Mouse (Mus musculus): Measurements from ENCODE around the gene Dbt. TPM values are rescaled to one million over a fixed set of nuclear protein-coding genes. Genes with fewer than 3 reads are reported as not detected.

The Dbt gene
- polyA plus RNA-seq (2015; fragmentation: Nextera tagmentation; extraction: Ambion mirVana): 13.3 and 14.6 TPM in 2 replicates

- Histone ChIP-seq H3K27me3 (no peaks in the 10 kb centered on the region), H3K9ac (replicated peaks) (peak within 1 kb of the TSS; percentile 61), H3K4me1 (peaks cover 17% of the 10 kb centered on the region), H3K4me3 (peak within 1 kb of the TSS; percentile 64), H3K36me3 (0 out of 2 replicates have a peak, but pooled peaks cover 3% of the 10 kb centered on the region), H3K9me3 (no peaks in the 10 kb centered on the region), H3K4me2 (replicated peaks) (peak within 1 kb of the TSS; percentile 73), H3K27ac (replicated peaks) (peak within 1 kb of the TSS; percentile 55)
- ATAC-seq (replicated peaks): peak; percentile 95
- WGBS: under 1% methylated on average over 36 of the region's 36 CpGs
These were observed at the start of gene Dbt for GRCm38 (mm10) chr3:116512904-116513716. Dbt (plus strand) TSS chr3:116513070.

DNA sequence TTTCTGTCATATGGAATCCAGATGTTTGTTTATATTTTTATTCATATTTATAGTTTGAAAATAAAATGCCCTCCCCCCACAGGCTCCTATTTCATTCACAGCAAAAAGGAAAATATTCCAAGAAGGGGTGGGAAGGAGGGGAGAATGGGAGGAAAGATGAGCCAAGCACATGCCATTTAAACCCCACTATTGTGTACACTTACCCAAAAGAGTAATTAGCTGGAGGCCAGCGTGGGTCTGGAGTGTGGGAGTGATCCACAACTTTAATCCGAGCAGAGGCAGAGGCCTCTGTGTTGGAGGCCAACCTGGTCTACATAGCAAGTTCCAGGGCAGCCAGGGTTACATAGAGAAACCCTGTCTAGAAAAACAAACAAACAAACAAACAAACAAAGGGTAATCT is 48.6 kb upstream of the Dbt start:
- 16% methylated on average over 2 of the region's 2 CpGs for WGBS
- H3K9ac ChIP-seq (replicated peaks): no peak overlapping the region
- no peak for ATAC-seq (replicated peaks)
- no peak overlapping the region for H3K27ac ChIP-seq (replicated peaks)
- H3K9me3 ChIP-seq: no peaks in the 10 kb centered on the region
- H3K4me3 ChIP-seq: no peak overlapping the region
- H3K27me3 ChIP-seq: no peaks in the 10 kb centered on the region
- no peaks in the 10 kb centered on the region for H3K4me1 ChIP-seq
- no peak overlapping the region for H3K4me2 ChIP-seq (replicated peaks)
- no peaks in the 10 kb centered on the region for H3K36me3 ChIP-seq

DNA sequence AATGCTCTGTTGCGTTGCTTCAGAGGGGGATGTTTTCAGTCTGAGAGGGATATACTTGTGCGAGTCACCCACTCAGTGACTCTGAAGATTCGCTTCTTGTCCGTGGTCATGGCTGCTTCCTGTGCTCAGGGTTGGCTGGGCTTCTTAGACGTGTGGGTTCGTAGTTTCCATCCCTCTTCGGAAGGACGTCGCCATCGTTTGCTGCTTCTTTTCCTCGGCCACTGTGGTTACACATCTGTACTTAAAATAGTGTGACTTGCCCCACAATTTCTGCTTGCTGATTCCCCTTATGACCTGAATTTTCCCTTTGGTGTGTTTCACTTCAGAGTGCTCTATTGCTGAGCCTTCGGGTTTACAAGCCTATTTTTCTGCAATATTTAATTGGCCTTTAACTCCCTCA is 47.2 kb upstream of the Dbt start:
- H3K9me3 ChIP-seq: no peaks in the 10 kb centered on the region
- no peak overlapping the region for H3K4me3 ChIP-seq
- no peak overlapping the region for H3K9ac ChIP-seq (replicated peaks)
- no peak overlapping the region for H3K27ac ChIP-seq (replicated peaks)
- WGBS: 93% methylated on average over 12 of the region's 12 CpGs
- no peak for ATAC-seq (replicated peaks)
- H3K4me1 ChIP-seq: no peaks in the 10 kb centered on the region
- no peak overlapping the region for H3K4me2 ChIP-seq (replicated peaks)
- H3K27me3 ChIP-seq: no peaks in the 10 kb centered on the region
- no peaks in the 10 kb centered on the region for H3K36me3 ChIP-seq

GRCm38 (mm10) chr3:116474602-116475001 is 38.3 kb upstream of the Dbt start:
- no peak overlapping the region for H3K9ac ChIP-seq (replicated peaks)
- no peaks in the 10 kb centered on the region for H3K4me1 ChIP-seq
- no peaks in the 10 kb centered on the region for H3K36me3 ChIP-seq
- WGBS: 59% methylated on average over 11 of the region's 11 CpGs
- no peaks in the 10 kb centered on the region for H3K9me3 ChIP-seq
- no peaks in the 10 kb centered on the region for H3K27me3 ChIP-seq
- no peak overlapping the region for H3K4me3 ChIP-seq
- no peak overlapping the region for H3K27ac ChIP-seq (replicated peaks)
- ATAC-seq (replicated peaks): no peak
- no peak overlapping the region for H3K4me2 ChIP-seq (replicated peaks)

- WGBS: 69% methylated on average over 5 of the region's 5 CpGs
- no peak overlapping the region for H3K9ac ChIP-seq (replicated peaks)
- no peak overlapping the region for H3K4me3 ChIP-seq
- no peak overlapping the region for H3K27ac ChIP-seq (replicated peaks)
- no peaks in the 10 kb centered on the region for H3K36me3 ChIP-seq
- no peak for ATAC-seq (replicated peaks)
- H3K4me1 ChIP-seq: no peaks in the 10 kb centered on the region
- H3K27me3 ChIP-seq: no peaks in the 10 kb centered on the region
- H3K4me2 ChIP-seq (replicated peaks): no peak overlapping the region
- H3K9me3 ChIP-seq: no peaks in the 10 kb centered on the region
These were observed 36.1 kb upstream of the Dbt start for GRCm38 (mm10) chr3:116476686-116477298.

GRCm38 (mm10) chr3:116477351-116477750 is 35.5 kb upstream of the Dbt start:
- H3K27ac ChIP-seq (replicated peaks): no peak overlapping the region
- no peaks in the 10 kb centered on the region for H3K9me3 ChIP-seq
- 83% methylated on average over 7 of the region's 7 CpGs for WGBS
- H3K36me3 ChIP-seq: no peaks in the 10 kb centered on the region
- no peak overlapping the region for H3K9ac ChIP-seq (replicated peaks)
- no peak for ATAC-seq (replicated peaks)
- H3K27me3 ChIP-seq: no peaks in the 10 kb centered on the region
- H3K4me1 ChIP-seq: no peaks in the 10 kb centered on the region
- H3K4me2 ChIP-seq (replicated peaks): no peak overlapping the region
- H3K4me3 ChIP-seq: no peak overlapping the region

DNA sequence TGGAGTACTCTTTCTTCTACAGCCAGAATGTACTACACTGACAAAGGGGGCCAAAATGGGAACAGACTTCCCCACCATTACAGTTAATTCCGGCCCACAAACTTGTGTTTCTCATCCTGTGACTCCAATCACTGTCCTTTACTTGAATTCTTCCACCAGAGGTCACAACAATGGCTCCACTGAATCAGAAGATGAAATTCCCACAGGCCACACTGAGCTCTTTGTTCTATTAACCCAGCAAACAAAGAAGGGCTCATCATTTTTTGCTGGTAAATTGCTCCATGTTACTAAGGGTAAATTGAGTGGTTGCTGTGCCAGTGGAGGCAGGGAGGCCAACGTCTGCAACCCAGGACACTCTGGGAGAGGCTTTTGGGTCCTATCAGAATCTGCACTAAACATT is 32.8 kb upstream of the Dbt start:
- no peaks in the 10 kb centered on the region for H3K9me3 ChIP-seq
- no peak overlapping the region for H3K9ac ChIP-seq (replicated peaks)
- H3K27me3 ChIP-seq: no peaks in the 10 kb centered on the region
- WGBS: 25% methylated on average over 2 of the region's 2 CpGs
- no peak for ATAC-seq (replicated peaks)
- H3K4me2 ChIP-seq (replicated peaks): no peak overlapping the region
- H3K4me1 ChIP-seq: no peaks in the 10 kb centered on the region
- no peaks in the 10 kb centered on the region for H3K36me3 ChIP-seq
- H3K27ac ChIP-seq (replicated peaks): no peak overlapping the region
- no peak overlapping the region for H3K4me3 ChIP-seq

- H3K4me2 ChIP-seq (replicated peaks): no peak overlapping the region
- no peak overlapping the region for H3K4me3 ChIP-seq
- no peak overlapping the region for H3K27ac ChIP-seq (replicated peaks)
- no peaks in the 10 kb centered on the region for H3K9me3 ChIP-seq
- H3K36me3 ChIP-seq: no peaks in the 10 kb centered on the region
- ATAC-seq (replicated peaks): no peak
- no peaks in the 10 kb centered on the region for H3K27me3 ChIP-seq
- 65% methylated on average over 5 of the region's 5 CpGs for WGBS
- H3K4me1 ChIP-seq: no peaks in the 10 kb centered on the region
- H3K9ac ChIP-seq (replicated peaks): no peak overlapping the region
These were observed 31.9 kb upstream of the Dbt start for GRCm38 (mm10) chr3:116480937-116481336.

GRCm38 (mm10) chr3:116482724-116483123 is 30.1 kb upstream of the Dbt start:
- no peaks in the 10 kb centered on the region for H3K4me1 ChIP-seq
- no peaks in the 10 kb centered on the region for H3K27me3 ChIP-seq
- no peak overlapping the region for H3K4me2 ChIP-seq (replicated peaks)
- no peak overlapping the region for H3K9ac ChIP-seq (replicated peaks)
- no peak overlapping the region for H3K27ac ChIP-seq (replicated peaks)
- H3K9me3 ChIP-seq: no peaks in the 10 kb centered on the region
- WGBS: 83% methylated on average over 3 of the region's 3 CpGs
- no peak for ATAC-seq (replicated peaks)
- H3K4me3 ChIP-seq: no peak overlapping the region
- H3K36me3 ChIP-seq: peaks cover 10% of the 10 kb centered on the region

- no peak for ATAC-seq (replicated peaks)
- no peak overlapping the region for H3K4me2 ChIP-seq (replicated peaks)
- no peaks in the 10 kb centered on the region for H3K9me3 ChIP-seq
- H3K27ac ChIP-seq (replicated peaks): no peak overlapping the region
- H3K4me3 ChIP-seq: no peak overlapping the region
- H3K27me3 ChIP-seq: no peaks in the 10 kb centered on the region
- no peaks in the 10 kb centered on the region for H3K4me1 ChIP-seq
- no peak overlapping the region for H3K9ac ChIP-seq (replicated peaks)
- H3K36me3 ChIP-seq: peaks cover 16% of the 10 kb centered on the region
- WGBS: 89% methylated on average over 4 of the region's 4 CpGs
These were observed 29.6 kb upstream of the Dbt start for GRCm38 (mm10) chr3:116483271-116483670.

DNA sequence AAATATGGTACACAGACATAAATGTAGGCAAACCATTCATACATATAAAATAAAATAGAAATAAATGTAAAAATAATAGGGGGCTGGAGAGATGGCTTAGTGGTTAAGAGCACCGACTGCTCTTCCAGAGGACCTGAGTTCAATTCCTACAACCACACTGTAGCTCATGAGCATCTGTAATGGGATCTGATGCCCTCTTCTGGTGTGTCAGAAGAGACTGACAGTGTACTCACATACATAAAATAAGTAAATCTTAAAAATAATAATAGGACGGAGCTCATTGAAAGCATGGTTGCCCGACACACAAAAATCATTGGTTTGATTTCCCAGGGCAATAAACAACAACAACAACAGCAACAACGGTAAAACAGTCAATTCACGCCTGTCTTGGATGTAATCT is 21.9 kb upstream of the Dbt start:
- H3K4me3 ChIP-seq: no peak overlapping the region
- H3K9me3 ChIP-seq: no peaks in the 10 kb centered on the region
- peaks cover 82% of the 10 kb centered on the region for H3K36me3 ChIP-seq
- no peak overlapping the region for H3K27ac ChIP-seq (replicated peaks)
- ATAC-seq (replicated peaks): no peak
- H3K4me1 ChIP-seq: no peaks in the 10 kb centered on the region
- 94% methylated on average over 5 of the region's 5 CpGs for WGBS
- no peaks in the 10 kb centered on the region for H3K27me3 ChIP-seq
- no peak overlapping the region for H3K4me2 ChIP-seq (replicated peaks)
- H3K9ac ChIP-seq (replicated peaks): no peak overlapping the region

DNA sequence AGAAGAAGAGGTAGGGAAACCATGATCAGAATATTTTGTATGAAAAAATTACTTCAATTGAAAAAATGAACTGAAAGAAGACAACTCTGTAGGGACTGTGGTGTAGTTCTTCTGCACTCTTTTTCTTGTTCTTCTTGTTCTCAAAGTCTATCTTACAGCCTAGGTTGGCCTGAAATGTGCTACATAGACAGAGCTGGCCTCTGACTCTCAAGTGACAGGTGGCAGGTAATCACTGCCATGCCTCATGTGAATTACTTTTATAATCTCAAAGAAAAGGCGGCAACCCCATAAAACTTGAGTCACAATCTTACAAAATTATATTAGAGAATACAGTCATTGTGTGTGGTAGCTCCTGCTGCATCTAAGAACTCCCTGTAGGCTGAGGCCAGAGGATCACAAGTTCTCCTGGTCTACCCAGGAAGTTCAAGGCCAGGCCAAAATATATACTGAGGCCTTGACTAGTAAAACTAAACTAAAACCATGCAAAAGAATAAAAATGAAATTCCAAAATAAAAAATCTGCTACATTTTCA is 20.9 kb upstream of the Dbt start:
- H3K4me1 ChIP-seq: no peaks in the 10 kb centered on the region

More for the DNA sequence above, 20.9 kb upstream of the Dbt start:
- Histone ChIP-seq H3K9me3 (no peaks in the 10 kb centered on the region), H3K4me2 (replicated peaks) (no peak overlapping the region), H3K36me3 (peaks cover 85% of the 10 kb centered on the region), H3K9ac (replicated peaks) (no peak overlapping the region), H3K4me3 (no peak overlapping the region), H3K27ac (replicated peaks) (no peak overlapping the region), H3K27me3 (no peaks in the 10 kb centered on the region)
- WGBS: 88% methylated on average over 1 of the region's 1 CpGs
- ATAC-seq (replicated peaks): no peak

Data from forebrain, embryonic 15.5 days (tissue).